Mouse (Mus musculus): ENCODE measurements around the gene Cdc42ep2. TPM values are rescaled to one million over a fixed set of nuclear protein-coding genes. Genes with fewer than 3 reads are reported as not detected.

Gene Cdc42ep2
- polyA plus RNA-seq, 1 experiment from 2014 or later: 12.4 TPM

GRCm38 (mm10) chr19:5956685-5957084 is 32.1 kb upstream of the Cdc42ep2 start:
- Histone ChIP-seq H3K27me3 (replicated peaks; ENCODE audit: control insufficient read depth, insufficient read depth, low read length) (no peaks in the 10 kb centered on the region), H3K4me1 (replicated peaks; ENCODE audit: control insufficient read depth, insufficient read depth, low read length) (no peaks in the 10 kb centered on the region), H3K9ac (replicated peaks; ENCODE audit: low read depth, low read length) (no peak overlapping the region), H3K4me3 (replicated peaks; ENCODE audit: low read length) (no peak overlapping the region), H3K36me3 (ENCODE audit: control insufficient read depth, insufficient read depth) (peaks cover 2% of the 10 kb centered on the region; the same call in 1 of the 2 replicates), H3K9me3 (ENCODE audit: control insufficient read depth, low read length) (no peaks in the 10 kb centered on the region), H3K27ac (ENCODE audit: low read length) (no peak overlapping the region), H3K4me2 (ENCODE audit: low read length) (no peak overlapping the region)
- peak; percentile 57; the same call in 1 of the 2 replicates for ATAC-seq
- 10% methylated on average over 3 of the region's 3 CpGs for WGBS

DNA sequence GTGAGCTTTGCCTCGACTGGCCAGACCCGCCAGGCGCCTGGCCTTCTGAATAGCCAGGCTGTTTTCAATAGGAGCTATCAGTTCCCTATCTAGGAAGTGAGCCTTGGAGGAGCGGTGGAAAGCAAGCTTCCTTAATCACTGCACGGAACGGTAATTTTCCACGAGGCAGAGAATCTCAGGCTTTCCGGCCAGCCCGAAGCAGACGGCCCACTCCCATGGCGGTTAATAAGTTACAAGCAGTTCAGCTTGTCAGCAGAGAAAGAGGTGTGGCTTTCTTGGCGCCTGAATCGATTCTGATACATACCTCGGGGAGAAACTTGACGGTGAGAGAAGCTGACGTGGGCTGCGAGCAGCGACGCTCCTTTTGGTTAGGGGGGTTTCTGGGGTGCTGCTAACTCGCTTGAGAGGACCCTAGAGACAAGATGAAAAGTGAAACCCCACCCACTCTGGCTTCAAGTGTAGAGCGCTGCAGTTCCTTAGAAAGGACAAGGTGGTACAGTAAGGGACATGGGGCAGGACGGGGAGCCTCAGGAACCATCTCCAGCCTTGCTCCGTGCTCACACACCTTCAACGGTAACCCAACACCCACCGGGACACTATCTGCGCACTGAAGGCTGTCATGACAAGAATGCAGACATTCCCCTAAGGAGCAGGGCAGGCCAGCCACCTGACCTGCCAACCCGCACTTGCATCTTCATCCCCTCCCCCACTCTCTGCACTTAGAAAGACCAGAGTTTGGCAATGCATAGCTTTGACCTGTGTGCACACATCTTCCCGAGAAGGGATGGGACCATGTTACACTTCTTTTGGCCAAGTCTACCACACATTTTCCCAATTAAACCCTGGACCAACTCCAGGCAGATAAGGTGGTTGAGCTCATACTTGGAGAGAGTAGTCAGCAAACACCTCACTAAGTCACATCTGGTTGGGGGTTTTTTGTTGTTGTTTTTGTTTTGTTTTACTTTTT is 31.4 kb upstream of the Cdc42ep2 start:
- no peaks in the 10 kb centered on the region for H3K9me3 ChIP-seq (ENCODE audit: control insufficient read depth, low read length)
- no peaks in the 10 kb centered on the region for H3K4me1 ChIP-seq (replicated peaks; ENCODE audit: control insufficient read depth, insufficient read depth, low read length)
- ATAC-seq: no peak
- H3K4me2 ChIP-seq (ENCODE audit: low read length): no peak overlapping the region
- no peak overlapping the region for H3K27ac ChIP-seq (ENCODE audit: low read length)
- H3K9ac ChIP-seq (replicated peaks; ENCODE audit: low read depth, low read length): no peak overlapping the region
- no peak overlapping the region for H3K4me3 ChIP-seq (replicated peaks; ENCODE audit: low read length)
- 91% methylated on average over 28 of the region's 28 CpGs for WGBS
- H3K36me3 ChIP-seq (ENCODE audit: control insufficient read depth, insufficient read depth): peaks cover 2% of the 10 kb centered on the region; the same call in 1 of the 2 replicates
- H3K27me3 ChIP-seq (replicated peaks; ENCODE audit: control insufficient read depth, insufficient read depth, low read length): no peaks in the 10 kb centered on the region

- Histone ChIP-seq H3K27me3 (replicated peaks; ENCODE audit: control insufficient read depth, insufficient read depth, low read length) (no peaks in the 10 kb centered on the region), H3K27ac (ENCODE audit: low read length) (no peak overlapping the region), H3K9ac (replicated peaks; ENCODE audit: low read depth, low read length) (no peak overlapping the region), H3K4me3 (replicated peaks; ENCODE audit: low read length) (no peak overlapping the region), H3K4me1 (replicated peaks; ENCODE audit: control insufficient read depth, insufficient read depth, low read length) (no peaks in the 10 kb centered on the region), H3K4me2 (ENCODE audit: low read length) (no peak overlapping the region), H3K9me3 (ENCODE audit: control insufficient read depth, low read length) (no peaks in the 10 kb centered on the region), H3K36me3 (ENCODE audit: control insufficient read depth, insufficient read depth) (peaks cover 4% of the 10 kb centered on the region; the same call in 1 of the 2 replicates)
- WGBS: 94% methylated on average over 10 of the region's 10 CpGs
- no peak for ATAC-seq
Observed at GRCm38 (mm10) chr19:5954936-5955335, 30.3 kb upstream of the Cdc42ep2 start.

- Histone ChIP-seq H3K36me3 (ENCODE audit: control insufficient read depth, insufficient read depth) (peaks cover 4% of the 10 kb centered on the region; the same call in 1 of the 2 replicates), H3K9me3 (ENCODE audit: control insufficient read depth, low read length) (no peaks in the 10 kb centered on the region)
- no peak for ATAC-seq
Observed at GRCm38 (mm10) chr19:5954031-5954710, 29.6 kb upstream of the Cdc42ep2 start.

DNA sequence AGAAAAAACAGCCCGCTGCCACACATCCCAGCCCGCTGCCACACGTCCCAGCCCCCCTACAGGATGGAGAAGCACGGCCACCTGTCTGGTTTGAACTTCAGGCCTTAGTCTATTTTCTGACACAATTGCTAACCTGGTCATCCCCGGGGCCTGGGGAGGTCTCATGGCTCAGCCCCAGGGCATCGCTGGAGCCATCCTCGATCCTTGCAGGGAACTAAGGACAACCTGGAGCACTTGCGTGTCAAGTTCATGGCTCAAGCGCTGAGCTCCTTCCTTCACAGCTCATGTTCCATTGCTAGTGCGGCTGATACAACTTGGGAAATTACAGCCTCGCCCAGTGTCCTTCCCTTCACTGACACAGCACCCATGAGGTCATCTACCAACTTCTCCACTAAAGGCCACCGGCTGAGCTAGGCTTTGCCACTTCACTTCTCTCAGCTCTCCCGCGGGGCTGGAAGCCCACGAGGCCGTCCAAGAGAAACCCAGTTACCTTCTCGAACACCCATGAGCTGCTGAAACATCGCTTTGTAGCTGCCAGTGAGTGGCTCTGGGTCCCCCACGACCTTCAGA is 28.7 kb upstream of the Cdc42ep2 start:
- H3K27ac ChIP-seq (ENCODE audit: low read length): no peak overlapping the region

More at GRCm38 (mm10) chr19:5954031-5954710, 29.6 kb upstream of the Cdc42ep2 start:
- Histone ChIP-seq H3K9ac (replicated peaks; ENCODE audit: low read depth, low read length) (no peak overlapping the region), H3K27me3 (replicated peaks; ENCODE audit: control insufficient read depth, insufficient read depth, low read length) (no peaks in the 10 kb centered on the region), H3K4me2 (ENCODE audit: low read length) (no peak overlapping the region), H3K4me1 (replicated peaks; ENCODE audit: control insufficient read depth, insufficient read depth, low read length) (no peaks in the 10 kb centered on the region), H3K4me3 (replicated peaks; ENCODE audit: low read length) (no peak overlapping the region), H3K27ac (ENCODE audit: low read length) (no peak overlapping the region)
- 91% methylated on average over 22 of the region's 22 CpGs for WGBS

DNA sequence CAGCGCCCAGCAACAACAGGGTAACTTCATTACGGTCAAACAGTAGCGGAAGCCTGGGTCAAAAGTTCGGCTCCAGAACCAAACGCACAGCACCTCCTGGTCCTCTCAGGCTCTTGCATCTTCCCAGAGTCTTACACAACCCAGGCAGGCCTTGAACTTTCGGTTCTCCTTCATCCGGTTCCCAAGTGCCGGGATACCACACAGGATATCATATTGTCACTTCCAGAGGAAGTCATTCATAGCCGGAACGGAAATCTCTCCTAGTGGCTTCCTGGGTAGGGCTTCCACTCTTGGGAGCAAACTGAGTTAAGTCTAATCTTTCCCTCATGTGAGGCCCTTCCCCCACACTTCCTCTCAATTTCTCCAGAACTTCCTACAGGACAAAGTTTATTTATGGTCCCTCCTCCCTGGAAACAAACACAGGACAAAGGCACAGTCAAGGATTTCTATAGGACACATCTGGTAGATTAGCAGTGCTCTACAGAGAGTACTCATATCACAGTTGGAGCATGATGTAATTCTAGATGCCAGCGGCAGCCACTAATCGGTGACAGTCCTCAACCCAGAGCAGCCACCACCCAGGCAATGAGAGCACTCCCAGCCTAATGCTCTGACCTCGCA is 27.6 kb upstream of the Cdc42ep2 start:
- Histone ChIP-seq H3K4me1 (replicated peaks; ENCODE audit: control insufficient read depth, insufficient read depth, low read length) (no peaks in the 10 kb centered on the region), H3K4me2 (ENCODE audit: low read length) (no peak overlapping the region), H3K36me3 (ENCODE audit: control insufficient read depth, insufficient read depth) (peaks cover 8% of the 10 kb centered on the region; the same call in 1 of the 2 replicates)

More for the DNA sequence above, 28.7 kb upstream of the Cdc42ep2 start:
- Histone ChIP-seq H3K27me3 (replicated peaks; ENCODE audit: control insufficient read depth, insufficient read depth, low read length) (no peaks in the 10 kb centered on the region), H3K4me1 (replicated peaks; ENCODE audit: control insufficient read depth, insufficient read depth, low read length) (no peaks in the 10 kb centered on the region), H3K9me3 (ENCODE audit: control insufficient read depth, low read length) (no peaks in the 10 kb centered on the region), H3K36me3 (ENCODE audit: control insufficient read depth, insufficient read depth) (peaks cover 4% of the 10 kb centered on the region; the same call in 1 of the 2 replicates), H3K4me2 (ENCODE audit: low read length) (no peak overlapping the region), H3K4me3 (replicated peaks; ENCODE audit: low read length) (no peak overlapping the region), H3K9ac (replicated peaks; ENCODE audit: low read depth, low read length) (no peak overlapping the region)
- 91% methylated on average over 19 of the region's 19 CpGs for WGBS
- ATAC-seq: no peak

DNA sequence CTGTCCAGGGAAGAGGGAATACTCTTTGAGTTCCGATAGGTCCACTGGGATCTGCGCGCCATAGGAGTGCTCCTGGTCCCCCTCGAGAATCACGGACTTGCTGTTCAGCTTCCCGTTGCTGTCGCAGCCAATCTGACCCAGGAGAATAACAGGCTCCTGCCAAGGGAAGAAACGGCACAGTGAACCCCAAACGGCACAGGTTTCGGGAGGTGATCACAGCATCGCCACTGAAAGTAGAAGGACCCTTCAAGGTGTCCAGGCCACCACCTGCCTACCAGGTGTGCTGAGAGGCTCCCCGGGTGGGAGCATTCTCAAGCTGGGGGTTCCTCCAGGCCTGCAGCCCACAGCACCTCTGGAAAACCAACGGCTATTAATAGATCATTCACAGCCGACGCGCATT is 27.0 kb upstream of the Cdc42ep2 start:
- WGBS: 94% methylated on average over 16 of the region's 16 CpGs
- peaks cover 8% of the 10 kb centered on the region; the same call in 1 of the 2 replicates for H3K36me3 ChIP-seq (ENCODE audit: control insufficient read depth, insufficient read depth)
- H3K4me3 ChIP-seq (replicated peaks; ENCODE audit: low read length): no peak overlapping the region
- no peak overlapping the region for H3K9ac ChIP-seq (replicated peaks; ENCODE audit: low read depth, low read length)
- no peaks in the 10 kb centered on the region for H3K27me3 ChIP-seq (replicated peaks; ENCODE audit: control insufficient read depth, insufficient read depth, low read length)
- H3K27ac ChIP-seq (ENCODE audit: low read length): no peak overlapping the region
- H3K9me3 ChIP-seq (ENCODE audit: control insufficient read depth, low read length): no peaks in the 10 kb centered on the region
- no peak overlapping the region for H3K4me2 ChIP-seq (ENCODE audit: low read length)
- no peak for ATAC-seq
- H3K4me1 ChIP-seq (replicated peaks; ENCODE audit: control insufficient read depth, insufficient read depth, low read length): no peaks in the 10 kb centered on the region

More for the DNA sequence above, 27.6 kb upstream of the Cdc42ep2 start:
- H3K9me3 ChIP-seq (ENCODE audit: control insufficient read depth, low read length): no peaks in the 10 kb centered on the region
- H3K9ac ChIP-seq (replicated peaks; ENCODE audit: low read depth, low read length): no peak overlapping the region
- ATAC-seq: no peak
- no peak overlapping the region for H3K27ac ChIP-seq (ENCODE audit: low read length)
- no peaks in the 10 kb centered on the region for H3K27me3 ChIP-seq (replicated peaks; ENCODE audit: control insufficient read depth, insufficient read depth, low read length)
- WGBS: 92% methylated on average over 13 of the region's 13 CpGs
- H3K4me3 ChIP-seq (replicated peaks; ENCODE audit: low read length): no peak overlapping the region

DNA sequence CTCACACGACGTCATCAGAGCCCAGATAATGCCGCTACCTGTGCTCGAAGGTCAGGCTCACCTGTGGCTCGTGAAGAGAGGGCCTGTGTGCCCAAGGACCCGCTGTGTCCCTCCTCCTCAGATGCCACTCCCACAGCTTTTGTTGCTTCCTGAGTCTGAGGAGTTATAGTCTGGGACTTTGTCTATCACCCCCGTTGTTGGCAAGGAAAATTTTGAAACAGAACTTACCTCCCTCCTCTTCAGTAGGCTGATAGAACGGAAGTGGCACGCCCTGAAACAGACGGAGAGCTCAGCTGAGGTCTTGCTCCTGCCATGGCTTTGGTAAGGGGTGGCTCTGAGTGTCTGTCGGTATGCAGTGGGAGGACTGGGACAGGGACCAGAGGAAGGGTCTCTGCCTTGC is 25.6 kb upstream of the Cdc42ep2 start:
- H3K4me1 ChIP-seq (replicated peaks; ENCODE audit: control insufficient read depth, insufficient read depth, low read length): no peaks in the 10 kb centered on the region
- peaks cover 8% of the 10 kb centered on the region; the same call in 1 of the 2 replicates for H3K36me3 ChIP-seq (ENCODE audit: control insufficient read depth, insufficient read depth)
- H3K27me3 ChIP-seq (replicated peaks; ENCODE audit: control insufficient read depth, insufficient read depth, low read length): no peaks in the 10 kb centered on the region
- no peak overlapping the region for H3K27ac ChIP-seq (ENCODE audit: low read length)
- no peak overlapping the region for H3K4me2 ChIP-seq (ENCODE audit: low read length)
- H3K9me3 ChIP-seq (ENCODE audit: control insufficient read depth, low read length): no peaks in the 10 kb centered on the region
- no peak overlapping the region for H3K9ac ChIP-seq (replicated peaks; ENCODE audit: low read depth, low read length)
- ATAC-seq: no peak
- WGBS: 97% methylated on average over 11 of the region's 11 CpGs
- H3K4me3 ChIP-seq (replicated peaks; ENCODE audit: low read length): no peak overlapping the region

All from forebrain, embryonic 16.5 days (tissue).